Mouse (Mus musculus) C2C12 (cell line): ENCODE measurements around the gene Wars2.

Experiments used
- CTCF ChIP-seq: IDR thresholded peaks from one replicate; pipeline ENCODE4 v1.5.1; 2011; ENCODE audit not compliant: control insufficient read depth, insufficient read depth, insufficient read length
- FOSL1 ChIP-seq: IDR thresholded peaks from one replicate; pipeline ENCODE4 v1.8.0; 2011; ENCODE audit warnings: mild to moderate bottlenecking, low read length; ENCODE audit not compliant: poor library complexity, insufficient read depth, severe bottlenecking
- MAX ChIP-seq: IDR thresholded peaks from one replicate; pipeline ENCODE4 v1.6.1; 2011; ENCODE audit warnings: mild to moderate bottlenecking, control low read depth

DNA sequence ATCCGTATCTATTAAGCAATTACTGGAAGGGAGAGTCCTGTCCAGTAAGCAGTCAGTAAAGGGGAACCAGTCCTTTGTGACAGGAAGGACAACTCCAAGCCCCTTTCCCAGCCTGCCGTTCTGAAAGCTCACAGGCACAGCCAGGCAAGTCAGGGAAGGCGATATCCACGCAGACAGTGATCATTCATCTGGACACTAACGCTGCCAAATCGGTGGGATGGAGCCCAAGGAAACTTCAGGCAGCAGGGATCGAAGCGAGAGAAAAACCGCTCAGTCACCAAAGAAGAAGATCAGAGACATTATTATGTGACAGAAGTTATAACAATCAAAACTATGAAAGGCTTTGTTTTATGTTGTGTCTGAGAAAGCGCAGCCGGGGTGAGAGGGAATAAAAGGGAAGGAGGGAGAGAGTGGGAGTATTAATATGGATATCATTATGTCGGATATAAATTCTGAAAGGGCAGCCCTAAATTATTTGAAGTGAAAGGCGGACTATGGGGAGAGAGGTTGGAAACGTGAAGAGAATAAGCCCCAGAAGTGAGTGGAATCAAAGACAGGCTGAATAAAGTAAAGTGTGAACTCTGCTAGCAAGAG lies 70.3 kb downstream of the Wars2 start:
- no peak for TF ChIP-seq FOSL1
- no peak for TF ChIP-seq CTCF
- no peak for TF ChIP-seq MAX
